Mouse (Mus musculus) CH12.LX (cell line): ENCODE data around the gene Pcsk2.

Source experiments
- CHD2 ChIP-seq: IDR thresholded peaks from 2 replicates; pipeline ENCODE4 v1.6.1; 2011; ENCODE audit warnings: low read length, improper control_type of control experiment
- CTCF ChIP-seq, 2 experiments: IDR thresholded peaks in 1 of 2; conservative IDR thresholded peaks in 1 of 2; 2 replicates each; pipeline ENCODE4 v1.5.1; 2011 to 2012; ENCODE audit warnings: low read depth in 2 of 2, low read length in 2 of 2, improper control_type of control experiment in 1 of 2, inconsistent platforms in 1 of 2, mild to moderate bottlenecking in 1 of 2, moderate library complexity in 1 of 2
- E2F4 ChIP-seq: IDR thresholded peaks from 2 replicates; pipeline ENCODE4 v1.6.1; 2011; ENCODE audit warnings: low read depth, low read length, improper control_type of control experiment; ENCODE audit not compliant: insufficient replicate concordance
- EP300 ChIP-seq: IDR thresholded peaks from 2 replicates; pipeline ENCODE4 v1.6.1; 2011; ENCODE audit warnings: low read length, improper control_type of control experiment
- HCFC1 ChIP-seq: IDR thresholded peaks from 2 replicates; pipeline ENCODE4 v1.6.1; 2012; ENCODE audit warnings: low read depth, mild to moderate bottlenecking, inconsistent platforms, low read length, improper control_type of control experiment
- JUN ChIP-seq: IDR thresholded peaks from 2 replicates; pipeline ENCODE4 v1.6.1; 2011; ENCODE audit warnings: low read depth, mild to moderate bottlenecking, low read length, improper control_type of control experiment, moderate library complexity; ENCODE audit not compliant: insufficient read depth
- MAFK ChIP-seq: IDR thresholded peaks from 2 replicates; pipeline ENCODE4 v1.6.1; 2011; ENCODE audit warnings: low read length, improper control_type of control experiment; ENCODE audit not compliant: insufficient replicate concordance
- MAX ChIP-seq: IDR thresholded peaks from 2 replicates; pipeline ENCODE4 v1.6.1; 2011; ENCODE audit warnings: low read length, improper control_type of control experiment
- MXI1 ChIP-seq: IDR thresholded peaks from 2 replicates; pipeline ENCODE4 v1.6.1; 2011; ENCODE audit warnings: mild to moderate bottlenecking, low read depth, low read length, improper control_type of control experiment
- NELFE ChIP-seq: IDR thresholded peaks from 2 replicates; pipeline ENCODE4 v1.6.1; 2011; ENCODE audit warnings: low read depth, low read length, improper control_type of control experiment
- POLR2A ChIP-seq: IDR thresholded peaks from 2 replicates; pipeline ENCODE4 v1.6.1; 2011; ENCODE audit warnings: low read depth, mild to moderate bottlenecking, improper control_type of control experiment, low read length
- TCF12 ChIP-seq: IDR thresholded peaks from 2 replicates; pipeline ENCODE4 v1.6.1; 2014; ENCODE audit warnings: low read depth, mild to moderate bottlenecking, inconsistent platforms, low read length, improper control_type of control experiment
- ZKSCAN1 ChIP-seq: IDR thresholded peaks from 2 replicates; pipeline ENCODE4 v1.6.1; 2012; ENCODE audit warnings: low read depth, inconsistent platforms, low read length, improper control_type of control experiment, borderline replicate concordance

GRCm38 (mm10) chr2:143853447-143853846 is 307.5 kb downstream of the Pcsk2 start:
- TF ChIP-seq CHD2 = no peak
- no peak for TF ChIP-seq JUN
- no peak for TF ChIP-seq EP300
- no peak for TF ChIP-seq POLR2A
- no peak for TF ChIP-seq MAFK
- TF ChIP-seq MXI1 = no peak
- TF ChIP-seq HCFC1 = no peak
- TF ChIP-seq MAX = no peak
- no peak for TF ChIP-seq CTCF (conservative IDR thresholded peaks at IDR 0.05 in 1 of 2, IDR thresholded peaks at IDR 0.05 in 1 of 2; ENCODE audit: low read depth in 2 of 2, low read length in 2 of 2)
- no peak for TF ChIP-seq ZKSCAN1
- no peak for TF ChIP-seq E2F4
- TF ChIP-seq TCF12 = no peak
- no peak for TF ChIP-seq NELFE
